Mouse (Mus musculus) ovary, adult 18-20 months (tissue): ENCODE measurements around the gene Mrgpra2a.
"Not testable (repeated sequence)": the region's sequence is repeated elsewhere in the genome, so short reads cannot be mapped to it uniquely, and the experiment has no call there.

Experiments used
- DNase-seq: peaks from one replicate; pipeline ENCODE4 v3.0.0; 2022; ENCODE audit warnings: low spot score, mixed read lengths

The Mrgpra2a gene

DNA sequence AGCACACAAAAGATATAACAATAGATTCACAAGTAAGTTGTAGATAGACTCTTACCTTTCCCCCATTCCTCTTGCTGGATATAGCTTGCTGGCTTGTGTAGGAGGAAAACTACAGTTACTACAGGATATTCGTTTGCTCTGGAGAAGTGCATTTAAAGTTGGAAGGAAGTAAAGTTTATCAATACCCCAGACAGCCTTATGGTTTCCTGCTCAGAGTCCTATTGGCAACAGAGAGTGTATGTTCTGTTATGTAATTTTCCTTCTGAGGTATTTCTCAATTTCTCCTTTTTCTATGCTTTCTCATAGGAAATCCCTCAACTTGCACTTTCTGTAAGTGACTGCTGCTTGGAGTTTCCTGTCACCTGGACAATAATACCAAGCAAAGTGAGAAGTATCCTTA is at the start of gene Mrgpra2a:
TSS of gene Mrgpra2a (minus strand) at position 125 of the 400 bp plus-strand sequence.
- not testable (repeated sequence) for DNase-seq

DNA sequence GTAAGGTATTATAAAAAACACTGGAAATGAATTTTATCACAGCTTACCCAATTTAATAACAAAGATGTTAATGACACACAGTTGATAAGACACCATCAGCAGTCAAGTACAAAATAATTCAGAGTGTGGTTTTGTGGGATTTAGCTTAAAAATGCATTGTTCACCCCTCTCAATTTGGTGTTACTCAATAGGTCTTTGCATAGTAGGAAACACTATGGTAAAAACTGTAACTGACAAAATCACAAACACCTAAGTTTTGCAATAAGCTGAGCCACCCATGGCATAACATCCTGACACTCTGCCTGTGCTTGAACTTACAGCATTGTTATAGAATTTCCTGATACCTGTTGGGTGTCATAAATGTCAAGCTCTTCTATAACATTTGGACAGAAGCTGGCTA is 39.3 kb upstream of the Mrgpra2a start:
- not testable (repeated sequence) for DNase-seq

DNA sequence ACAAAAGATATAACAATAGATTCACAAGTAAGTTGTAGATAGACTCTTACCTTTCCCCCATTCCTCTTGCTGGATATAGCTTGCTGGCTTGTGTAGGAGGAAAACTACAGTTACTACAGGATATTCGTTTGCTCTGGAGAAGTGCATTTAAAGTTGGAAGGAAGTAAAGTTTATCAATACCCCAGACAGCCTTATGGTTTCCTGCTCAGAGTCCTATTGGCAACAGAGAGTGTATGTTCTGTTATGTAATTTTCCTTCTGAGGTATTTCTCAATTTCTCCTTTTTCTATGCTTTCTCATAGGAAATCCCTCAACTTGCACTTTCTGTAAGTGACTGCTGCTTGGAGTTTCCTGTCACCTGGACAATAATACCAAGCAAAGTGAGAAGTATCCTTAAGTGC is 37.5 kb upstream of the Mrgpra2a start:
- not testable (repeated sequence) for DNase-seq

DNA sequence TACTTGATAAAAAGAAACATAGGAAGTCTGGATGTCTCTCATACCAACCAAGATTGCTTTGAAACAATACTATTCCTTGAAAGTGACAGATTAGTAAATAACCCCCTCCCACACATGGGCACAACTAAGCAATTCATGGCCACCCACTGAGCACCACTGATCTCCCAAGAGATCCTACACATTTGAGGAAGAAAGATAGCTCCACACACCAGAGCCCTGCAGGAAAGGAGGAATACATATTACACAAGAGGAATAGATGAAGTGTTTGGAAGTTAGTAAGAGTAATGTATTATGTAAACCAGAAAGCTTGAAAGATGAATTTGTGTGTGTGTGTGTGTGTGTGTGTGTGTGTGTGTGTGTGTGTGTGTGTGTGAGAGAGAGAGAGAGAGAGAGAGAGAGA is 31.2 kb upstream of the Mrgpra2a start:
- DNase-seq, result not testable (repeated sequence)

DNA sequence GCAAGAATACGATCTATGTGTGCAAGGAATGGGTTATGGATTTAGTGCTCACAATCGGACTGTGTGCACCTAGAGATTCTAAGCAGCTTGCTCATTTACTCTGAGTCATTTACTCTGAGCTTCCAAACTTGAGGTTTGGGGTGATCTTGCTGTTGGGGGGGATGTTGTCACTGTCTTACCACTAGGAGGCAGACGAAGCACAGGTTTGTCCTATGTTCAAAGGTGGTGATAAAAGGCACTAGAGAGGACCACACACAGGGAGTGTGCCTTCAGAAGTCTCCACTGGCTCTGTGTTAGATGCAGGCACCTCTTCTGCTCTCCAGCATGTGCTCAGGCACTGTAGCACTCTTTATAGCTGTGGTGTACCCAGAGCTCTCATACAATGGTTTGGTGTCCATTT is 22.0 kb upstream of the Mrgpra2a start:
- not testable (repeated sequence) for DNase-seq

DNA sequence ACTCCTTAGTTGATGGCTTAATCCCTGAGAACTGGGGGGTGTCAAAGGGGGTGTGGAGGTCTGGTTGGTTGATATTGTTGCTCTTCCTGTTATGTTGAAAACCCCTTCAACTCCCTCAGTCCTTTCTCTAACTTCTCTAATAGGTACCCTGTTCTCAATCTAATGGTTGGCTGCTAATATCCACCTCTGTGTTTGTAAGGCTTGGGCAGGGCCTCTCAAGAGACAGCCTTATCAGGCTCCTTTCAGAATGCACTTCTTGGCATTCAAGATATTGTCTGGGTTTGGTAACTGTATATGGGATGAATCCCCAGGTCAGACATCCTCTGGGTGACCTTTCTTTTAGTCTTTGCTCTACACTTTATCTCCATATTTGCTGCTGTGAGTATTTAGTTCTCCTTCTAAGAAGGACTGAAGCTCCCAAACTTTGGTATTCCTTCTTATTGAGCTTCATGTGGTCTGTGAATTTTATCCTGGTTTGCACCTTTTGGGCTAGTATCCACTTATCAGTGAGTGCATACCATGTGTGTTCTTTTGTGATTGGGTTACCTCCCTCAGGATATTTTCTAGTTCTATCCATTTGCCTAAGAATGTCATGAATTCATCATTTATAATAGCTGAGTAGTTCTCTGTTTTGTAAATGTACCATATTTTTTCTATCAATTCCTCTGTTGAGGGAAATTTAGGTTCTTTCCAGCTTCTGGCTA is 13.5 kb upstream of the Mrgpra2a start:
- DNase-seq, result not testable (repeated sequence)

DNA sequence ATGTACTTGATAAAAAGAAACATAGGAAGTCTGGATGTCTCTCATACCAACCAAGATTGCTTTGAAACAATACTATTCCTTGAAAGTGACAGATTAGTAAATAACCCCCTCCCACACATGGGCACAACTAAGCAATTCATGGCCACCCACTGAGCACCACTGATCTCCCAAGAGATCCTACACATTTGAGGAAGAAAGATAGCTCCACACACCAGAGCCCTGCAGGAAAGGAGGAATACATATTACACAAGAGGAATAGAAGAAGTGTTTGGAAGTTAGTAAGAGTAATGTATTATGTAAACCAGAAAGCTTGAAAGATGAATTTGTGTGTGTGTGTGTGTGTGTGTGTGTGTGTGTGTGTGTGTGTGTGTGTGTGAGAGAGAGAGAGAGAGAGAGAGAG is 6.2 kb downstream of the Mrgpra2a start:
- DNase-seq, result not testable (repeated sequence)

DNA sequence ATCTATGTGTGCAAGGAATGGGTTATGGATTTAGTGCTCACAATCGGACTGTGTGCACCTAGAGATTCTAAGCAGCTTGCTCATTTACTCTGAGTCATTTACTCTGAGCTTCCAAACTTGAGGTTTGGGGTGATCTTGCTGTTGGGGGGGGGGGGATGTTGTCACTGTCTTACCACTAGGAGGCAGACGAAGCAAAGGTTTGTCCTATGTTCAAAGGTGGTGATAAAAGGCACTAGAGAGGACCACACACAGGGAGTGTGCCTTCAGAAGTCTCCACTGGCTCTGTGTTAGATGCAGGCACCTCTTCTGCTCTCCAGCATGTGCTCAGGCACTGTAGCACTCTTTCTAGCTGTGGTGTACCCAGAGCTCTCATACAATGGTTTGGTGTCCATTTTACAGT is 15.5 kb downstream of the Mrgpra2a start:
- not testable (repeated sequence) for DNase-seq

DNA sequence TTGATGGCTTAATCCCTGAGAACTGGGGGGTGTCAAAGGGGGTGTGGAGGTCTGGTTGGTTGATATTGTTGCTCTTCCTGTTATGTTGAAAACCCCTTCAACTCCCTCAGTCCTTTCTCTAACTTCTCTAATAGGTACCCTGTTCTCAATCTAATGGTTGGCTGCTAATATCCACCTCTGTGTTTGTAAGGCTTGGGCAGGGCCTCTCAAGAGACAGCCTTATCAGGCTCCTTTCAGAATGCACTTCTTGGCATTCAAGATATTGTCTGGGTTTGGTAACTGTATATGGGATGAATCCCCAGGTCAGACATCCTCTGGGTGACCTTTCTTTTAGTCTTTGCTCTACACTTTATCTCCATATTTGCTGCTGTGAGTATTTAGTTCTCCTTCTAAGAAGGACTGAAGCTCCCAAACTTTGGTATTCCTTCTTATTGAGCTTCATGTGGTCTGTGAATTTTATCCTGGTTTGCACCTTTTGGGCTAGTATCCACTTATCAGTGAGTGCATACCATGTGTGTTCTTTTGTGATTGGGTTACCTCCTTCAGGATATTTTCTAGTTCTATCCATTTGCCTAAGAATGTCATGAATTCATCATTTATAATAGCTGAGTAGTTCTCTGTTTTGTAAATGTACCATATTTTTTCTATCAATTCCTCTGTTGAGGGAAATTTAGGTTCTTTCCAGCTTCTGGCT is 24.0 kb downstream of the Mrgpra2a start:
- not testable (repeated sequence) for DNase-seq

DNA sequence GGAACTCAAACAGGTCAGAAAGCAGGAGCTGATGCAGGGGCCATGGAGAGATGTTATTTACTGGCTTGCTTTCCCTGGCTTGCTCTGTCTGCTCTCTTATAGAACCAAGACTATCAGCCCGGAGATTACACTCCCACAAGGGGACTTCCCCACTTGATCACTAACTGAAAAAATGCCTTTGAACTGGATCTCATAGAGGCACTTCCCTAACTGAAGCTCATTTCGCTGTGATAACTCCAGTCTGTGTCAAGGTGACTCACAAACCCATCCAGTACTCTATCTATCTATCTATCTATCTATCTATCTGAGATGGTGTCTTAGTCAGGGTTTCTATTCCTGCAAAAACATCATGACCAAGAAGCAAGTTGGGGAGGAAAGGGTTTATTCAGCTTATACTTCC is 41.3 kb downstream of the Mrgpra2a start:
- no peak for DNase-seq

DNA sequence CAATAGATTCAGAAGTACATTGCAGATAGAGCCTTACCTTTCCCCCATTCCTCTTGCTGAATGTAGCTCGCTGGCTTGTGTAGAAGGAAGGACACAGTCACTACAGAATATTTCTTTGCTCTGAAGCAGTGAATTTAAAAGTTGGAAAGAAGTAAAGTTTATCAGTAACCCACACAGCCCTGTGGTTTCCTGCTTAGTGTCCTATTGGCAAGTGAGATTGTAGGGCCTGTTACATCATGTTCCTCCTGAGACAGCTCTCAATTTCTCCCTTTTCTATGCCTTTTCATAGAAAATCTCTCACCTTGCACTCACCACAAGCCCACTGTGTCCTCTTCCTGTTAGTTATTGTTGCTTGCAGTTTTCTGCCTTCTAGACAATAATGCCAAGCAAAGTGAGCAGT is 42.4 kb downstream of the Mrgpra2a start:
- no peak for DNase-seq

DNA sequence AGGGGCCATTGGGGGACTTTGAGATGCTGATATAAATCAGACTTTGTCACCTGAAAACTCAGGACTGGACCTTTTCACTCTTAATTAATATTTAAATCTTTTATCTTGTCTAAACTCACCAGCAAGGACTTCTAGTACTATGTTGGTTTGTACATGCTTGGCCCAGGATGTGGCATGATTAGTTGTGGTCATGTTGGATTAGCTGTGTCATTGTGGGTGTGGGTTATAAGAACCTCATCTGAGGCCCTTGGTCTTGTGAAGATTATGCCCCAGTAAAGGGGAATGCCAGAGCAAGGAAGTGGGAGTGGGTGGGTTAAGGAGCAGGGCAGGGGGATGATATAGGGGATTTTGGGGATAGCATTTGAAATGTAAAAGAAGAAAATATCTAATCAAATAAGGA is 50.8 kb downstream of the Mrgpra2a start:
- DNase-seq, result no peak
